Mouse (Mus musculus) frontal cortex, postnatal 36 days (tissue): ENCODE measurements at regions not wholly inside any gene's neighbourhood (a gene's known extent, or its start where the extent isn't known, plus 50 kb on each side); places are given as distances from the start of the nearest gene placed in this dataset.

Experiments used
- DNase-seq, 2 experiments: peaks; one replicate each; pipeline ENCODE4 v3.0.0; 2022; ENCODE audit warnings: low spot score in 2 of 2

DNA sequence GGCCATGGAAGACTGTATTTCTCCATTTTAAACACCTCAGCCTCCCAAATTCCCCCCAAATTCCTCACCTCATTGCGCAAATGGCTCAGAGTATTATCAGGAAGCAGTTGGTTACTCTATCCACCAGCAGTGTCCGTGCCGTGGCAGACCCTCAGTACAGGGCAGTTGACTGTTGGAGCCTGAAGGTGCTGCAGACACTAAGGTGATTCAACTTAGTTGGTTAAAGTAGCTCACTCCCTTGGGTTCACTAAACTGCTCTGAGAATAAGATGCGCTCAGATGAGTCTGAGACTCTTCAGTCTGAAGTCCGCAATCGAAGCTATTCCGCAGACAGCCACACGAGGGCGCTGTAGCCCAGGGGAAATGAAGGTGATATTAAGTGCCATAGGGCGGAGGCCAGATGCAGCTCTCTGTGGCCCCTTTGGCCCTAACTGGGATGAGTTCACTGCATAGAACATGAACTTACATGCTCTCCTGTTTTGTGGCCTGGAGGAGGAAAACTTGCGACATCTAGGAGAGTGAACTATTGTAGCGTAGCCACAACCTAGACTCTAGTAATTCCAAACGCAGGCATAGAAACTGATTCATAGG is 62.9 kb downstream of the Amer3 start:
- DNase-seq: peak; percentile 54 to 65

- peak; percentile 30 to 47 for DNase-seq
These were observed 74.6 kb downstream of the Amer3 start for GRCm38 (mm10) chr1:34653963-34654644.

- DNase-seq: no peak
These were observed 78.0 kb downstream of the Amer3 start for GRCm38 (mm10) chr1:34657481-34657880.

GRCm38 (mm10) chr1:34663875-34664547 is 84.6 kb downstream of the Amer3 start:
- DNase-seq: peak in 1 of 2 experiments; percentile 29

DNA sequence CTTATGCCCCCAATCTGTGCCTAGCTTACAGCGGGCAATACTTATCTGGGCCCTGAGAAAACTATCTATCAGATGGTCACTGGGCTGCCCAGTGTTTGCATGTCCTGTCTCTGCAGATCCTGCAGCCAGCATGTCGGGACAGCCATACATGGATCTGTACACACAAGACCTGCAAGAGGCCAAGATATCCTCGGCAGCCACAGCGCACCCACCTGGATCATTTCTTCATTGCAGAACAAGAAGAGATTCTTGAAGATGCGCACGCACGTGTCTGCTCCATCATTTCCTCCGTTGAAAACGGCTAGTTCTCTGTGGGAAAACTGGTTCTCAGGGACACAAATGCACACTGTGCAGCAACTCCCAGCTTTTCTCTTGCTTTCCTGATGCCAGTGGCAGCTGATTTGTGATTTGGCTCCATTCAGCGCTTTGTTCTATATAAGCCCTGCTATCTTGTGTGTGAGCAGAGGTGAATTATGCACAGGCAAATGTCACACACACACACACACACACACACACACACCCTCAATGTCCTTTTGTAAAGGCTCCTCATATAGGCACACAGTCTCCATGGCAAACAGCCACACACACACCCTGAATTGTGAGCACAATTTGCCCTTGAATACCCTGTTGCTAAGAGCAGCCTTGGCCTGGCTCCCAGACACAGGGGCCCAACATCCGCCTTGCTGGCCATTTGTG is 85.5 kb downstream of the Amer3 start:
- peak; percentile 19 to 45 for DNase-seq

GRCm38 (mm10) chr1:34665512-34665854 is 86.0 kb downstream of the Amer3 start:
- no peak for DNase-seq

DNA sequence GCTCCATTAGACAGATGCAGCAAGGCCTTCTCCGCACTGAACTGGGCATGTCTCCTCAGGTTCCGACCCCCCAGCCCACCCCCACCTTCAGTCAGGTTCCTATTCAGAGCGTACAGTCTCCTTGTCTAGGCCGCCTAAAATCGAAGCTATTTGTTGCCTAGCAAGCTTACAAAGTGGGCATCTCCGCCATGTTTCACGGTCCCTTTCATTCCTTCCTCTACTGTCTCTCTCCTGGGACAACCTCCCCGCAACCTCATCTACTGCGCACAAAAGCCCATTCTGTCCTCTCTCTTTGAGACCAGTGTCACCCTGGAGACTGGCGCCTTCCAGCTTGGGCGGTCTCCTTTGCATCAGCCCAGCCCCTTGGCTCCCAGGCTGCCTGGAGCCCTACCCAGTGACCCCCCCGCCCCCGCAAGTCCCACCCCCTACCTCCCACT is 86.8 kb downstream of the Amer3 start:
- DNase-seq: no peak

DNA sequence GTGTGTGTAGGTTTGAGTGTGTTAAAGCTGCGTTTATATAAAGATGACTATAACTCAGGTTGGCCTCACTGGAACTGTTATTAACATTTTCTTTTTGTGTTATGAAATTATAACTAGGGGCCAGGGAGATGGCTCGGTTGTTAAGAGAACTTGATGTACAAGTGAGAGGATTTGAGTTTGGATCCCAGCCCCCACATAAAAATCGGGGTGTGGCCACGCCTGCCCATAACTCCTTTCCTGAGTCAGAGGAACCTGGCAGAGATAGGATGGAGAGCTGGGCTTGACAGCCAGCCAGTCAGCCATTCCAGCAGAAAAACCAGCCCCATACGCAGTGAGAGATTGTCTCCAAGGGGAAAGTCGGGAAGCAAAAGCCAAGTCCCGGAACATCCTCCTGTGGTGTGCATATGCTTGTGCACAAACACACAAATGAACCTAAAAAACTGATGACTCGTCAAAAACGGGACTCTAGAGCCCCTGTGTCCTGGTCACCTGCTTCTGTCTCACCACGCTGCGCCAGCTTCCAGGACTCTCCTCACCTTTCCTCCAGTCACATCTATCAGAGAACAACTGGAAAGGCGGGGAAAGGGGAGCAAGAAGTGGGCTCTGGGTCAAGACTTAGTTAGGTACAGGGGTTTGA is 97.8 kb downstream of the Amer3 start:
- no peak for DNase-seq

GRCm38 (mm10) chr1:34677832-34678733 is 98.6 kb downstream of the Amer3 start:
- DNase-seq: peak; percentile 11 to 31

GRCm38 (mm10) chr1:34678734-34679068 is 99.2 kb downstream of the Amer3 start:
- no peak for DNase-seq

DNA sequence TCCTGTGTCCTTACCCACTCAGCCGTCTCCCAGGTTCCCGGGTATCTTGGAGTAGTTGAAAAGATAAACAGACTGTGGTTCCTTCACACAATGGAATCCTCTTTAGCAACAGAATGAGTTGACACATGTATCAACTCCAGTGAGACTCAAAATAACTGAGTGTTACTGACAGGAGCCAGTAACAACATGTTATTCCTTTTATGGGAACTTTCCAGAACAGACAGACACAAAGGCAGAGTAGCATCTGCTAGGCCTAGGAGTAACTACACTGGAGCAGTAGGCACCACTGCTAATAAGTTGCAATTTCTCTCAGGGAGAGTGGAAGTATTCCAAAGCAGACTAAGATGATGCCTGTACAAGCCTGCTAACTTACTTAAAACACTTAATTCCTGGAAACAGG is 107.1 kb downstream of the Amer3 start:
- no peak for DNase-seq

DNA sequence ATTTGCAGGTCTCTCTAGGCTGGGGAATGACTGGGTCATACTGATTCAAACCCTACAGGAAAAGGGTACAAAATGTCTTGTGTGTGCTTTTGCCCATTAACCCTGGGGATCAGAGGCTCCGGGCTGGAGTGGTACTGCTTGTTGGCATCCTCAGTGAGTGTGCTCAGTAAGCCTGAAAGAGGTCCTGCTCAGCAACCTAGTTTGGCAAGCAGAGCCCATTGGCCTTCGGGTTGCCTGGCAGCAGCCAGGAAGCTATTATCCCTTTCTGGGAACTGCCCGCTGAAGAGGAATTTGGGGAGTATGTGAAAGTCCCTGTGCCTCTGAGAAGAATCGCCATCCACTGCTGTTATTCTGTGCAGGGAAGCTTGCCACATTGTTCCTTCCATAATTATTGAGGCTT is 117.1 kb downstream of the Amer3 start:
- DNase-seq: peak in 1 of 2 experiments; percentile 33

GRCm38 (mm10) chr1:34700237-34701030 is 121.0 kb downstream of the Amer3 start:
- DNase-seq: peak; percentile 48 to 50

GRCm38 (mm10) chr1:34701436-34701835 is 122.0 kb downstream of the Amer3 start:
- no peak for DNase-seq

DNA sequence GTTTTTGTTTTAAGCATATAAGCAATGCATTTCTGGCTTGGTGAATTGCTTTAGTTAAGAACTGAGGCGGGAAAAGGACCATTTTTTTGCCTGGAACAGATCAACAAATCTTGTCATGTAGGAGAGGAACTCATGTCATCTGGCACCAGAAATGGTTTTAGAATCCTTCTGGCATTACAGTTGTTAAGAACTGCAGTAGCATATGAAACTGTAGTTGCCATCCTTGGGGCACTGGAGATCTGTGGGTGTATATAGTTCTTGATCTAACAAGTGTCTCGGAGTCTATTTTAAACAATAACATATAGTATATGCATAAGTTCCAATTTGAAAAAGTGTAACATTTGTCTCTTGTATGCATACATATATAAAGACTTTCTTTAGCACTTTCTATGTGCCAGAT is 129.6 kb downstream of the Amer3 start:
- DNase-seq: peak in 1 of 2 experiments; percentile 64

DNA sequence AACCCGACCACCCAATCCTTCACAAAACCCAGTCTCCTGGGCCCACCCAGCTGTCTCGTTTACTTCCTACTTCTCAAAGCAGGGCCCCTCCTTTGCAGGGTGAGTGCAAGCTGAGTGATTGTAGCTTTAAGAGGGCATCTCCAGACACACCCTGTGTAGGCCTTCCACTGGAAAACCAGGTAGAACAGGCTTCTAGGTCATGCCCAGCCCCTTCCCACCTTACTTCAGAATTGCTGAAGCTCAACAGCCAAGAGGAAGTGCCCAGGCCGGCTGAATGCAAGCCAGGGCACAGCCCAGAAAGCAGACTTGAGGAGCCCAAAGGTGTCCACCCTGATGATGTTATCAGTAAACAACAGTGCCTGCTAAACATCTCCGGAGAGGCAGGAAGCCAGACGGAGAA is 120.2 kb downstream of the Fam168b start:
- no peak for DNase-seq

- DNase-seq: no peak
These were observed 110.7 kb downstream of the Fam168b start for GRCm38 (mm10) chr1:34732156-34732555.

DNA sequence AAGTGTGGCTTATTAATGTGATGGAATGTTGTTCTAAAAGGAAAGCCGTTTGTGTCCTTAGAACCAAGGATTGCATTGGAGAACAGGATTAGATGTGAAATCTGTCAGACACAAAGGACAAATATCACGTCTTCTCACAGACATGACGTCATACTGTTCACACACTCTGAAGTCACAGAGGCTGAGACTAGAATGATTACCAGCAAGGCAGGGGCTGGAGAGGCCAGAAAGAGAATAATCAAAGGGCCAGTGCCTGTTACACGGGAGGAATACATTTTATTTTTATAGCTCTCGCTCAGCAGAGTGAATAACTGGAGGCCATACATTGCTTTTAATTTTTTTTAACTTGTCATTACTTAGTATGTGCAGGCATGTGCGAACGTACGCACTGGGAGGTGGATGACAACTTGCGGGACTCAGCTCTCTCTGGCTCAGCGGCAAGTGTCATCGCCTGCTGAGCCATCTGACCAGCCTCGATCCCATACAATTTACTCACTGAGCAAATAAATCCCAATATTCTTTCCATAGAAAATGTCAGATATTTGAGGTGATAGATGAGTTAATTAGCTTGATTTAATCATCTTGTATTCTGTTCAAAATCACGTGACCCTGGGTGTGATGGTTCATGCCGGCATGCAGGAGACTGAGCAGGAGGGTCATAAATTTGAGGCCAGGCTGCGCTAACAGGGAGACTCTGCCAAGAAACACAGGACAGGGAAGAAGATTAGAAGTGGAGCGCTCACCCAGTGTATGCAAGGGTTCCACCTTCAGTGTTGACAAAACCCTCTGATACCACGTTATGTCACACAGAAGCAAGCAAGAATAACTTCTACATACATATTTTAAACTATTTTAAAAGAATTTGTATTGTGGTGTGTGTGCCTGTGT is 109.6 kb downstream of the Fam168b start:
- no peak for DNase-seq

DNA sequence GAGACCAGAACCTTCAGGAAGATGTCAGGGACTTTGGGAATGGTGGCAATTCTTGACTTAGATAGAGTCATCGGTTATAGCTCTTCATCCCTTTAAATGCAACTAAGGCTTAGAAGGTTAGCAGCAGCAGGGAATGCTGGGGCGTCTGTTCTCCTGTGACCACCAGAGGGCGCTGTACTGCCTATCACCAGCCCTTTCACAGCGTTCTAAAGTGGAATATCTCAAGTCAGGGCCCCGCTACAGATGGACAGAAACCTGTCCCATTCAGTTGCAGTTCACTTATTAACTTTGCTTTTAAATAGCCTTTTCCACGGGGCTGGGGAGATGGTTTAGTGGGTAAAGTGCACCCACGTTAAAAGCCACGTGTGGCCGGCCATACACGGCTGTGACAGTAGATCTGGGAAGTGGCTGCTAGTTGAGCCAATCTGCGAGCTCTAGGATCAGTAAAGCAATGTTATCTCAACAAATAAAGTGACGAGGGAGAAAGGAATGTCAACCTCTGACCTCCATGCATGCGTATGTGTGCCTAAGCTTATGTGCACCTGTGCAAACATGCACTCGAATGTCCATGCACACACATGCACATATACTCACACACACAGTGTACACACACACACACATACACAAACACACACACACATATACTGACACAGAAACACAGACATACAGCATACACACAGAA is 104.3 kb downstream of the Fam168b start:
- DNase-seq: peak; percentile 72 to 86
